Mouse (Mus musculus) liver, adult 2 months (tissue): ENCODE data around the gene Iqgap2.

Experiments
- CTCF ChIP-seq: fragments of 200-500 bp; IDR thresholded peaks from 2 replicates; pipeline ENCODE4 v1.5.1; 2011; ENCODE audit warnings: low read depth, low read length, control low read depth
- POLR2A ChIP-seq: fragments of 200-500 bp; IDR thresholded peaks from 2 replicates; pipeline ENCODE4 v1.6.1; 2011; ENCODE audit warnings: low read length, control low read depth; ENCODE audit not compliant: insufficient read depth; ENCODE audit errors: extremely low read depth

- TF ChIP-seq CTCF (no peak), POLR2A (no peak)
Measured at GRCm38 (mm10) chr13:95888621-95889020, 3.1 kb downstream of the Iqgap2 start.
